Mouse (Mus musculus) spleen, adult 12 weeks (tissue): ENCODE results near the gene Gm11492.

Source experiments
- DNase-seq: peaks from one replicate; pipeline ENCODE4 v3.0.0; 2022; ENCODE audit warnings: low spot score

Gm11492 gene

GRCm38 (mm10) chr11:87566501-87566900, at the start of gene Gm11492:
Gene Gm11492, plus strand, starts transcription at chr11:87566653.
- no peak for DNase-seq

- peak; percentile 10 for DNase-seq
Measured at GRCm38 (mm10) chr11:87519260-87519659, 47.2 kb upstream of the Gm11492 start.

- DNase-seq = no peak
Measured at GRCm38 (mm10) chr11:87523466-87523865, 43.0 kb upstream of the Gm11492 start.

GRCm38 (mm10) chr11:87523967-87524366, 42.5 kb upstream of the Gm11492 start:
- no peak for DNase-seq

- DNase-seq = no peak
Measured at GRCm38 (mm10) chr11:87524780-87525179, 41.7 kb upstream of the Gm11492 start.

GRCm38 (mm10) chr11:87527364-87527763, 39.1 kb upstream of the Gm11492 start:
- DNase-seq = no peak

- no peak for DNase-seq
Measured at GRCm38 (mm10) chr11:87527990-87528389, 38.5 kb upstream of the Gm11492 start.

GRCm38 (mm10) chr11:87531695-87532094, 34.8 kb upstream of the Gm11492 start:
- no peak for DNase-seq

GRCm38 (mm10) chr11:87542285-87542684, 24.2 kb upstream of the Gm11492 start:
- DNase-seq = no peak

GRCm38 (mm10) chr11:87542906-87543305, 23.5 kb upstream of the Gm11492 start:
- DNase-seq = no peak

- DNase-seq = no peak
Measured at GRCm38 (mm10) chr11:87553342-87553741, 13.1 kb upstream of the Gm11492 start.

- no peak for DNase-seq
Measured at GRCm38 (mm10) chr11:87554386-87554785, 12.1 kb upstream of the Gm11492 start.

- no peak for DNase-seq
Measured at GRCm38 (mm10) chr11:87555106-87555703, 11.2 kb upstream of the Gm11492 start.

GRCm38 (mm10) chr11:87561208-87561607, 5.2 kb upstream of the Gm11492 start:
- DNase-seq = no peak

- no peak for DNase-seq
Measured at GRCm38 (mm10) chr11:87568255-87568953, 2.0 kb downstream of the Gm11492 start, which contains the start of gene Sept4. Gene Sept4, plus strand, starts transcription at chr11:87568903.

- DNase-seq = no peak
Measured at GRCm38 (mm10) chr11:87570743-87571142, 4.3 kb downstream of the Gm11492 start.

GRCm38 (mm10) chr11:87571361-87571950, 5.0 kb downstream of the Gm11492 start:
- no peak for DNase-seq

GRCm38 (mm10) chr11:87573751-87574150, 7.3 kb downstream of the Gm11492 start:
- DNase-seq = no peak

GRCm38 (mm10) chr11:87574520-87575180, 8.2 kb downstream of the Gm11492 start:
- no peak for DNase-seq

GRCm38 (mm10) chr11:87577601-87578248, 11.3 kb downstream of the Gm11492 start:
- no peak for DNase-seq

GRCm38 (mm10) chr11:87578249-87578962, 12.0 kb downstream of the Gm11492 start:
- peak; percentile 43 for DNase-seq
